Mouse (Mus musculus): ENCODE results near the gene Anapc15-ps.

DNA sequence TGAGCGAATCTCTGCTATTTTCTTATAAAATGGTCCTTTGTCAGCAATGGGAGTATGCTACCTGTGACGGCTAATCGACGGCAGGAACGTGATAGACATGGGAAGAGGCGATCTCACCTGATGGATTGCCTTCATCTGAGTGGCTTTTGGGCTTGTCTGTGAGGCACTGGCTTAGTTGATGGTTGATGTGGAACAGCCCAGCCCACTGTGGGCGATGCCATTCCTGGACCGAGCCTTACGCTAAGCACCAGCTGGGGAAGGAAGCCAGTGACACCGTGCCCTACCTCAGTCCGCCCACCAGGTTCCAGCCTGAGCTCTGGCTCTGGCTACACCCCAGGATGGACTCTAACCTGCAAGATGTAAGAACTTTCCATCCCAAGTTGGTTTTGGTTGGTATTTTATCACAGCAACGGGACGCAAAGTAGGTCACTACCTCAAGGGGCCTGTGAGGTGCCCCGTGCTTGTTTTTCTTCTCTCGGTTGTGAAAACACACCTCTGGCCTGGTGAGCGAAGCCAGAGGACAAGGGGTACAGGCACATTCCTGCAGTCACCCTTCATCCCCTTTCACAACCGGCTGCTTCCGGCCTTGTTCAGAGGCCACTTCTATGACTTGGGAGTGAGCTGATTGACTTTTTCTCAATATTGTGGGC, 22.5 kb upstream of the Anapc15-ps start:
- TF ChIP-seq POLR2A (IDR thresholded peaks at IDR 0.05; ENCODE audit: insufficient read length, low read depth) (no peak), CEBPB (IDR thresholded peaks at IDR 0.05; ENCODE audit: insufficient read depth, poor library complexity, severe bottlenecking) (no peak), E2F4 (IDR thresholded peaks at IDR 0.05; ENCODE audit: insufficient read depth) (no peak), TCF12 (IDR thresholded peaks at IDR 0.05; ENCODE audit: insufficient read depth, poor library complexity, severe bottlenecking) (no peak), MYOD1 (IDR thresholded peaks at IDR 0.05; ENCODE audit: control insufficient read depth in 1 of 3, insufficient read length in 2 of 3, low read depth in 2 of 3) (no peak), USF1 (IDR thresholded peaks at IDR 0.05; ENCODE audit: low read depth) (no peak), TCF3 (IDR thresholded peaks at IDR 0.05; ENCODE audit: insufficient read length, low read depth) (no peak), MYOG (IDR thresholded peaks at IDR 0.05; ENCODE audit: control insufficient read depth in 1 of 3, insufficient read depth in 1 of 3, insufficient read length in 2 of 3, low read depth in 2 of 3) (no peak), REST (IDR thresholded peaks at IDR 0.05; ENCODE audit: insufficient read depth, insufficient read length) (no peak), SRF (IDR thresholded peaks at IDR 0.05; ENCODE audit: control insufficient read depth, insufficient read length, low read depth) (no peak), MAX (IDR thresholded peaks at IDR 0.05; ENCODE audit: low read depth) (no peak), POLR2AphosphoS2 (IDR thresholded peaks at IDR 0.05; ENCODE audit: insufficient read length, low read depth) (no peak)

Measured in myocyte (in vitro differentiated cells).